Mouse (Mus musculus): Measurements from ENCODE around the gene Cnp. TPM values are rescaled to one million over a fixed set of nuclear protein-coding genes. Genes with fewer than 3 reads are reported as not detected.
"Not testable (repeated sequence)": the region's sequence is repeated elsewhere in the genome, so short reads cannot be mapped to it uniquely, and the experiment has no call there.

The Cnp gene
- polyA plus RNA-seq, 1 experiment from 2014 or later = 20.8 TPM

GRCm38 (mm10) chr11:100533871-100534270 lies 40.8 kb upstream of the Cnp start:
- no peak overlapping the region for H3K27ac ChIP-seq (replicated peaks in 1 of 2; ENCODE audit: control insufficient read depth in 1 of 2, insufficient read depth in 1 of 2, low read depth in 2 of 2, low read length in 2 of 2)
- no peak for ATAC-seq (ENCODE audit: insufficient number of reproducible peaks, insufficient read depth, low FRiP score, low read depth)
- H3K4me1 ChIP-seq (ENCODE audit: control insufficient read depth in 2 of 2, insufficient read depth in 2 of 2, low read length in 2 of 2) = no peaks in the 10 kb centered on the region
- H3K36me3 ChIP-seq (ENCODE audit: control insufficient read depth, insufficient read depth, low read length) = no peaks in the 10 kb centered on the region
- 76% methylated on average over 6 of the region's 6 CpGs for WGBS
- no peak overlapping the region for H3K4me3 ChIP-seq (ENCODE audit: control insufficient read depth in 1 of 2, insufficient read depth in 1 of 2, low read depth in 1 of 2, low read length in 2 of 2)
- H3K27me3 ChIP-seq (ENCODE audit: control insufficient read depth, insufficient read depth, low read length) = no peaks in the 10 kb centered on the region
- no peak overlapping the region for H3K9ac ChIP-seq (ENCODE audit: low read length)
- H3K4me2 ChIP-seq (ENCODE audit: low read length) = no peak overlapping the region
- H3K9me3 ChIP-seq (ENCODE audit: control insufficient read depth, low read length) = 0 out of 2 replicates have a peak, but pooled peaks cover 3% of the 10 kb centered on the region

GRCm38 (mm10) chr11:100534411-100534810 lies 40.3 kb upstream of the Cnp start:
- H3K9me3 ChIP-seq (ENCODE audit: control insufficient read depth, low read length); H3K4me1 ChIP-seq (ENCODE audit: control insufficient read depth in 2 of 2, insufficient read depth in 2 of 2, low read length in 2 of 2); H3K27ac ChIP-seq (replicated peaks in 1 of 2; ENCODE audit: control insufficient read depth in 1 of 2, insufficient read depth in 1 of 2, low read depth in 2 of 2, low read length in 2 of 2); H3K36me3 ChIP-seq (ENCODE audit: control insufficient read depth, insufficient read depth, low read length); H3K9ac ChIP-seq (ENCODE audit: low read length); H3K4me2 ChIP-seq (ENCODE audit: low read length); H3K4me3 ChIP-seq (ENCODE audit: control insufficient read depth in 1 of 2, insufficient read depth in 1 of 2, low read depth in 1 of 2, low read length in 2 of 2); ATAC-seq (ENCODE audit: insufficient number of reproducible peaks, insufficient read depth, low FRiP score, low read depth); H3K27me3 ChIP-seq (ENCODE audit: control insufficient read depth, insufficient read depth, low read length): not testable (repeated sequence)
- WGBS = 90% methylated on average over 2 of the region's 2 CpGs

GRCm38 (mm10) chr11:100534821-100535220 lies 39.9 kb upstream of the Cnp start:
- not testable (repeated sequence) for H3K27me3 ChIP-seq (ENCODE audit: control insufficient read depth, insufficient read depth, low read length)

GRCm38 (mm10) chr11:100535996-100536395 lies 38.7 kb upstream of the Cnp start:
- 81% methylated on average over 1 of the region's 1 CpGs for WGBS
- H3K4me1 ChIP-seq (ENCODE audit: control insufficient read depth in 2 of 2, insufficient read depth in 2 of 2, low read length in 2 of 2) = no peaks in the 10 kb centered on the region
- no peak overlapping the region for H3K27ac ChIP-seq (replicated peaks in 1 of 2; ENCODE audit: control insufficient read depth in 1 of 2, insufficient read depth in 1 of 2, low read depth in 2 of 2, low read length in 2 of 2)
- H3K4me2 ChIP-seq (ENCODE audit: low read length) = no peak overlapping the region
- ATAC-seq (ENCODE audit: insufficient number of reproducible peaks, insufficient read depth, low FRiP score, low read depth) = no peak
- H3K27me3 ChIP-seq (ENCODE audit: control insufficient read depth, insufficient read depth, low read length) = no peaks in the 10 kb centered on the region
- no peak overlapping the region for H3K9ac ChIP-seq (ENCODE audit: low read length)
- no peak overlapping the region for H3K4me3 ChIP-seq (ENCODE audit: control insufficient read depth in 1 of 2, insufficient read depth in 1 of 2, low read depth in 1 of 2, low read length in 2 of 2)
- H3K36me3 ChIP-seq (ENCODE audit: control insufficient read depth, insufficient read depth, low read length) = no peaks in the 10 kb centered on the region
- 0 out of 2 replicates have a peak, but pooled peaks cover 3% of the 10 kb centered on the region for H3K9me3 ChIP-seq (ENCODE audit: control insufficient read depth, low read length)

More at GRCm38 (mm10) chr11:100534821-100535220, 39.9 kb upstream of the Cnp start:
- not testable (repeated sequence) for H3K4me1 ChIP-seq (ENCODE audit: control insufficient read depth in 2 of 2, insufficient read depth in 2 of 2, low read length in 2 of 2); H3K9me3 ChIP-seq (ENCODE audit: control insufficient read depth, low read length); H3K4me2 ChIP-seq (ENCODE audit: low read length); H3K27ac ChIP-seq (replicated peaks in 1 of 2; ENCODE audit: control insufficient read depth in 1 of 2, insufficient read depth in 1 of 2, low read depth in 2 of 2, low read length in 2 of 2); H3K9ac ChIP-seq (ENCODE audit: low read length); H3K36me3 ChIP-seq (ENCODE audit: control insufficient read depth, insufficient read depth, low read length); ATAC-seq (ENCODE audit: insufficient number of reproducible peaks, insufficient read depth, low FRiP score, low read depth); H3K4me3 ChIP-seq (ENCODE audit: control insufficient read depth in 1 of 2, insufficient read depth in 1 of 2, low read depth in 1 of 2, low read length in 2 of 2)
- 84% methylated on average over 6 of the region's 6 CpGs for whole genome bisulfite sequencing

GRCm38 (mm10) chr11:100536466-100536865 lies 38.2 kb upstream of the Cnp start:
- no peak overlapping the region for H3K27ac ChIP-seq (replicated peaks in 1 of 2; ENCODE audit: control insufficient read depth in 1 of 2, insufficient read depth in 1 of 2, low read depth in 2 of 2, low read length in 2 of 2)
- H3K9ac ChIP-seq (ENCODE audit: low read length) = no peak overlapping the region
- no peak overlapping the region for H3K4me2 ChIP-seq (ENCODE audit: low read length)
- H3K36me3 ChIP-seq (ENCODE audit: control insufficient read depth, insufficient read depth, low read length) = no peaks in the 10 kb centered on the region
- no peak overlapping the region for H3K4me3 ChIP-seq (ENCODE audit: control insufficient read depth in 1 of 2, insufficient read depth in 1 of 2, low read depth in 1 of 2, low read length in 2 of 2)
- 0 out of 2 replicates have a peak, but pooled peaks cover 3% of the 10 kb centered on the region for H3K9me3 ChIP-seq (ENCODE audit: control insufficient read depth, low read length)
- ATAC-seq (ENCODE audit: insufficient number of reproducible peaks, insufficient read depth, low FRiP score, low read depth) = no peak
- H3K4me1 ChIP-seq (ENCODE audit: control insufficient read depth in 2 of 2, insufficient read depth in 2 of 2, low read length in 2 of 2) = no peaks in the 10 kb centered on the region
- H3K27me3 ChIP-seq (ENCODE audit: control insufficient read depth, insufficient read depth, low read length) = no peaks in the 10 kb centered on the region

- no peak overlapping the region for H3K9ac ChIP-seq (ENCODE audit: low read length)
- H3K4me3 ChIP-seq (ENCODE audit: control insufficient read depth in 1 of 2, insufficient read depth in 1 of 2, low read depth in 1 of 2, low read length in 2 of 2) = no peak overlapping the region
- no peaks in the 10 kb centered on the region for H3K27me3 ChIP-seq (ENCODE audit: control insufficient read depth, insufficient read depth, low read length)
- no peak overlapping the region for H3K4me2 ChIP-seq (ENCODE audit: low read length)
- peaks cover 3 to 6% of the 10 kb centered on the region in 2 experiments; a peak in 3 of 4 replicates for H3K4me1 ChIP-seq (ENCODE audit: control insufficient read depth in 2 of 2, insufficient read depth in 2 of 2, low read length in 2 of 2)
- H3K27ac ChIP-seq (replicated peaks in 1 of 2; ENCODE audit: control insufficient read depth in 1 of 2, insufficient read depth in 1 of 2, low read depth in 2 of 2, low read length in 2 of 2) = no peak overlapping the region
- no peak for ATAC-seq (ENCODE audit: insufficient number of reproducible peaks, insufficient read depth, low FRiP score, low read depth)
- WGBS = 22% methylated on average over 6 of the region's 6 CpGs
- 0 out of 2 replicates have a peak, but pooled peaks cover under 1% of the 10 kb centered on the region for H3K9me3 ChIP-seq (ENCODE audit: control insufficient read depth, low read length)
- no peaks in the 10 kb centered on the region for H3K36me3 ChIP-seq (ENCODE audit: control insufficient read depth, insufficient read depth, low read length)
Measured at GRCm38 (mm10) chr11:100540966-100541365, 33.7 kb upstream of the Cnp start.

GRCm38 (mm10) chr11:100541577-100541976 lies 33.1 kb upstream of the Cnp start:
- no peak overlapping the region for H3K4me3 ChIP-seq (ENCODE audit: control insufficient read depth in 1 of 2, insufficient read depth in 1 of 2, low read depth in 1 of 2, low read length in 2 of 2)
- peaks cover 4 to 6% of the 10 kb centered on the region in 2 experiments; a peak in 3 of 4 replicates for H3K4me1 ChIP-seq (ENCODE audit: control insufficient read depth in 2 of 2, insufficient read depth in 2 of 2, low read length in 2 of 2)
- H3K4me2 ChIP-seq (ENCODE audit: low read length) = no peak overlapping the region
- WGBS = 57% methylated on average over 2 of the region's 2 CpGs
- H3K27me3 ChIP-seq (ENCODE audit: control insufficient read depth, insufficient read depth, low read length) = no peaks in the 10 kb centered on the region
- H3K9me3 ChIP-seq (ENCODE audit: control insufficient read depth, low read length) = no peaks in the 10 kb centered on the region
- no peak overlapping the region for H3K9ac ChIP-seq (ENCODE audit: low read length)
- no peak for ATAC-seq (ENCODE audit: insufficient number of reproducible peaks, insufficient read depth, low FRiP score, low read depth)
- no peak overlapping the region for H3K27ac ChIP-seq (replicated peaks in 1 of 2; ENCODE audit: control insufficient read depth in 1 of 2, insufficient read depth in 1 of 2, low read depth in 2 of 2, low read length in 2 of 2)
- no peaks in the 10 kb centered on the region for H3K36me3 ChIP-seq (ENCODE audit: control insufficient read depth, insufficient read depth, low read length)

Data from heart, embryonic 14.5 days (tissue).